Mouse (Mus musculus) forebrain, embryonic 14.5 days (tissue): ENCODE measurements around the gene Rdh5. TPM values are rescaled to one million over a fixed set of nuclear protein-coding genes. Genes with fewer than 3 reads are reported as not detected.
A peak's percentile ranks its signal among the peaks of the same experiment; 100 is the strongest.

ENCODE experiments used
- ATAC-seq: fragments of 200-750 bp; cut with Nextera tagmentation; 2 replicates; pipeline ENCODE4 v1.8.0; 2017; ENCODE audit warnings: mild to moderate bottlenecking, moderate library complexity
- DNase-seq: peaks from one replicate; pipeline ENCODE4 v3.0.0-alpha.2; 2015; ENCODE audit warnings: low spot score
- H3K27ac ChIP-seq: fragments of 300-500 bp; sonication (generic); 2 replicates; pipeline ENCODE4 v1.5.1; 2014; ENCODE audit warnings: low read depth, mild to moderate bottlenecking, control low read depth, low read length, moderate library complexity
- H3K27me3 ChIP-seq: fragments of 300-500 bp; sonication (generic); replicated peaks from 2 replicates; pipeline ENCODE4 v1.6.1; 2014; ENCODE audit warnings: low read length, control low read depth, mixed read lengths; ENCODE audit not compliant: control insufficient read depth, insufficient read depth
- H3K36me3 ChIP-seq: fragments of 300-500 bp; sonication (generic); 2 replicates; pipeline ENCODE4 v1.6.1; 2014; ENCODE audit warnings: low read length, control low read depth; ENCODE audit not compliant: control insufficient read depth, insufficient read depth
- H3K4me1 ChIP-seq: fragments of 300-500 bp; sonication (generic); 2 replicates; pipeline ENCODE4 v1.6.1; 2014; ENCODE audit warnings: antibody characterized with exemption, low read length, control low read depth; ENCODE audit not compliant: control insufficient read depth, insufficient read depth
- H3K4me2 ChIP-seq: fragments of 300-500 bp; sonication (generic); 2 replicates; pipeline ENCODE4 v1.6.1; 2014; ENCODE audit warnings: mild to moderate bottlenecking, control low read depth, low read length
- H3K4me3 ChIP-seq: fragments of 300-500 bp; sonication (generic); 2 replicates; pipeline ENCODE4 v1.5.1; 2014; ENCODE audit warnings: low read depth, low read length, control low read depth
- H3K9ac ChIP-seq: fragments of 300-500 bp; sonication (generic); 2 replicates; pipeline ENCODE4 v1.6.1; 2014; ENCODE audit warnings: mild to moderate bottlenecking, low read length, control low read depth, moderate library complexity
- H3K9me3 ChIP-seq: fragments of 300-500 bp; sonication (generic); replicated peaks from 2 replicates; pipeline ENCODE4 v1.6.1; 2016; ENCODE audit warnings: low read length, control low read depth, mixed read lengths; ENCODE audit not compliant: control insufficient read depth
- WGBS: fragments of 180-500 bp; shearing (Covaris S2); extraction: QIAGEN DNeasy Blood & Tissue Kit; methylation state at CpG from one replicate; pipeline ENCODE4 v1.1.7; 2014; 5-methylcytosine and 5-hydroxymethylcytosine counted together
- polyA plus RNA-seq: library from polyadenylated mRNA; unstranded; fragments of >200 nt; fragmentation: Nextera tagmentation; extraction: Ambion mirVana; gene quantifications from 2 replicates; pipeline ENCODE4 v1.2.1, GENCODE M21; 2014

Gene Rdh5
- polyA plus RNA-seq, 1 experiment from 2014 or later, result 8.8 TPM

- Histone ChIP-seq H3K9ac (no peak overlapping the region), H3K4me1 (no peaks in the 10 kb centered on the region), H3K36me3 (peaks cover 13% of the 10 kb centered on the region; the same call in 1 of the 2 replicates), H3K4me2 (no peak overlapping the region), H3K27me3 (no peaks in the 10 kb centered on the region; the same call in 1 of the 2 replicates), H3K27ac (no peak overlapping the region), H3K4me3 (no peak overlapping the region), H3K9me3 (no peaks in the 10 kb centered on the region)
- DNase-seq (no peak), ATAC-seq (peak; percentile 3; the same call in 1 of the 2 replicates)
- WGBS, result 85% methylated on average over 12 of the region's 12 CpGs
These were observed 9.0 kb downstream of the Rdh5 start for GRCm38 (mm10) chr10:128913696-128914095.

- H3K9me3 ChIP-seq, result no peaks in the 10 kb centered on the region
- no peak overlapping the region for H3K4me2 ChIP-seq
- WGBS, result 4% methylated on average over 5 of the region's 5 CpGs
- ATAC-seq, result peak; percentile 50
- peak; percentile 94 for DNase-seq
- peaks cover 13% of the 10 kb centered on the region; the same call in 1 of the 2 replicates for H3K36me3 ChIP-seq
- H3K27ac ChIP-seq, result no peak overlapping the region
- no peaks in the 10 kb centered on the region for H3K4me1 ChIP-seq
- no peak overlapping the region for H3K4me3 ChIP-seq
- H3K9ac ChIP-seq, result no peak overlapping the region
- H3K27me3 ChIP-seq, result no peaks in the 10 kb centered on the region; the same call in 1 of the 2 replicates
These were observed 9.5 kb downstream of the Rdh5 start for GRCm38 (mm10) chr10:128913219-128913618.

- Histone ChIP-seq H3K36me3 (peaks cover 9% of the 10 kb centered on the region; the same call in 1 of the 2 replicates), H3K27ac (no peak overlapping the region), H3K9me3 (no peaks in the 10 kb centered on the region), H3K4me3 (no peak overlapping the region), H3K4me1 (no peaks in the 10 kb centered on the region), H3K27me3 (no peaks in the 10 kb centered on the region; the same call in 1 of the 2 replicates), H3K4me2 (no peak overlapping the region), H3K9ac (no peak overlapping the region)
- no peak for DNase-seq
- 83% methylated on average over 4 of the region's 4 CpGs for WGBS
- ATAC-seq, result no peak
These were observed 9.9 kb downstream of the Rdh5 start for GRCm38 (mm10) chr10:128912791-128913190.

- Histone ChIP-seq H3K9ac (no peak overlapping the region), H3K4me1 (no peaks in the 10 kb centered on the region), H3K9me3 (no peaks in the 10 kb centered on the region), H3K36me3 (0 out of 2 replicates have a peak, but pooled peaks cover 4% of the 10 kb centered on the region), H3K4me2 (no peak overlapping the region), H3K27ac (no peak overlapping the region), H3K4me3 (no peak overlapping the region), H3K27me3 (no peaks in the 10 kb centered on the region; the same call in 1 of the 2 replicates)
- 81% methylated on average over 4 of the region's 4 CpGs for WGBS
- DNase-seq (no peak), ATAC-seq (no peak)
These were observed 10.4 kb downstream of the Rdh5 start for GRCm38 (mm10) chr10:128912268-128912667.

GRCm38 (mm10) chr10:128911430-128911829 is 11.3 kb downstream of the Rdh5 start:
- no peaks in the 10 kb centered on the region for H3K36me3 ChIP-seq
- no peak overlapping the region for H3K4me3 ChIP-seq
- no peak overlapping the region for H3K9ac ChIP-seq
- no peak overlapping the region for H3K4me2 ChIP-seq
- H3K9me3 ChIP-seq, result no peaks in the 10 kb centered on the region
- no peaks in the 10 kb centered on the region; the same call in 1 of the 2 replicates for H3K27me3 ChIP-seq
- DNase-seq (no peak), ATAC-seq (no peak)
- H3K27ac ChIP-seq, result no peak overlapping the region
- no peaks in the 10 kb centered on the region for H3K4me1 ChIP-seq
- 89% methylated on average over 6 of the region's 6 CpGs for WGBS

GRCm38 (mm10) chr10:128910066-128910841 is 12.4 kb downstream of the Rdh5 start:
- no peaks in the 10 kb centered on the region; the same call in 1 of the 2 replicates for H3K27me3 ChIP-seq
- H3K4me3 ChIP-seq, result peak overlapping the region; percentile 70
- H3K9me3 ChIP-seq, result no peaks in the 10 kb centered on the region
- DNase-seq, result peak; percentile 49
- 2% methylated on average over 53 of the region's 66 CpGs for WGBS
- H3K4me1 ChIP-seq, result no peaks in the 10 kb centered on the region
- peak overlapping the region; percentile 84 for H3K9ac ChIP-seq
- H3K4me2 ChIP-seq, result peak overlapping the region; percentile 83
- H3K36me3 ChIP-seq, result no peaks in the 10 kb centered on the region
- ATAC-seq, result peak; percentile 41
- H3K27ac ChIP-seq, result 0 out of 2 replicates have a peak overlapping the region, but pooled peaks have one; percentile 27

DNA sequence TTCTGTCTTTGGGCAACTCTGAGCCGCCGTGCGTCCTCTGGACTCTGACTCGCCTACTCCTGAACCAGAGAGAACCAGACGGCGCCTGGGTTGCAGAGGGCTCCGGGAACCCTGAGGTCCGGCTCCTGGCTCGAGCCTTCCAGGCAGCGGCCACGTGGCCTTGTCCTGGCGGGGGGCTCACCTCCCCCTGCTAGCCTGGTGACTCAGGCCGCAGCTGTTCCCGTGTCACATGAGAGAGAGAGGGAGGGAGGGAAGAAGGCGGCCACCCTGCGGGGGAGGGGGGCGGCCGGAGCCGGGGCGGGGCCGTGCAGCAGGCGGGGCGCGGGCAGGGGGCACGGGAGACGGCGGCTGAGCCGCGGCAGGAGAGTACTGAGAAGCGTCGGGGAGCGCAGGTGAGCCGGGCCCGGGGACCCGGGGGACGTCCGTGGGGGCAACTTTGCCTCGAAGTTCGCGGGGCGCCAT is 13.1 kb downstream of the Rdh5 start:
- under 1% methylated on average over 29 of the region's 41 CpGs for WGBS
- Histone ChIP-seq H3K27ac (0 out of 2 replicates have a peak overlapping the region, but pooled peaks have one; percentile 27), H3K9ac (peak overlapping the region; percentile 84), H3K4me3 (peak overlapping the region; percentile 70), H3K4me2 (peak overlapping the region; percentile 83), H3K36me3 (no peaks in the 10 kb centered on the region), H3K9me3 (no peaks in the 10 kb centered on the region), H3K27me3 (no peaks in the 10 kb centered on the region; the same call in 1 of the 2 replicates), H3K4me1 (no peaks in the 10 kb centered on the region)
- peak; percentile 68 for ATAC-seq
- peak; percentile 78 for DNase-seq

- no peaks in the 10 kb centered on the region for H3K4me1 ChIP-seq
- H3K9me3 ChIP-seq, result no peaks in the 10 kb centered on the region
- DNase-seq (no peak), ATAC-seq (no peak)
- 0 out of 2 replicates have a peak overlapping the region, but pooled peaks have one; percentile 18 for H3K27ac ChIP-seq
- H3K4me3 ChIP-seq, result peak overlapping the region; percentile 70
- no peaks in the 10 kb centered on the region for H3K36me3 ChIP-seq
- no peaks in the 10 kb centered on the region; the same call in 1 of the 2 replicates for H3K27me3 ChIP-seq
- peak overlapping the region; percentile 83 for H3K4me2 ChIP-seq
- H3K9ac ChIP-seq, result peak overlapping the region; percentile 84; the same call in 1 of the 2 replicates
- 64% methylated on average over 13 of the region's 13 CpGs for WGBS
These were observed 13.8 kb downstream of the Rdh5 start for GRCm38 (mm10) chr10:128908778-128909448.
